Mouse (Mus musculus): ENCODE data around the gene Inca1.

GRCm38 (mm10) chr11:70658521-70658920 is 41.4 kb downstream of the Inca1 start:
- TF ChIP-seq EP300 (IDR thresholded peaks at IDR 0.05; ENCODE audit: insufficient read depth, low read depth, low read length) (no peak), CTCF (IDR thresholded peaks at IDR 0.05; ENCODE audit: low read depth, low read length) (no peak), POLR2A (IDR thresholded peaks at IDR 0.05; ENCODE audit: insufficient read depth, low read length) (no peak)
